Mouse (Mus musculus): ENCODE data around the gene Col5a3. TPM values are rescaled to one million over a fixed set of nuclear protein-coding genes. Genes with fewer than 3 reads are reported as not detected.

Col5a3 gene
- total RNA-seq, 2 experiments from 2014 or later, result 0.26 TPM; not detected in 1

- no peak for ATAC-seq (replicated peaks; ENCODE audit: low FRiP score, poor library complexity, severe bottlenecking)
These were observed 88.6 kb downstream of the Col5a3 start for GRCm38 (mm10) chr9:20726134-20726858.

DNA sequence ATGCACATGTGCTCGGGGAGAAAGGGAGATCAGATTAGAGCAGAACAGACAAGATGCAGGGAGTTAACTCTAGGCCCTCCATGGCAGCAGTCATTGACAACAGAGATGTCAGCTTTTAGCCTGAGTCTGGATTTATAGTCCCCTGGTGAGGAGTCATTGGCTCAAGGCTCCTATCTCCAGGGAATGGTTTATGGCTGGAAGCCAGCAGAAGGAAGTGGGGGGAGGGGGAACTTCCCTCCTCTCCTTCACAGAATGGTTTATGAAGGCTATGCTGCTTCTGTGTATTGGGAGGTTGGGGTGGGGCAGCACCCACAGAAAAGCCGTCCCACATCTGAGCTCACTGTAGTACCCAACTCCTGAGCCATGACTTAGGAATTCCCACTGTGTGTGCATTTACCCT, 93.3 kb downstream of the Col5a3 start:
- no peak for ATAC-seq (replicated peaks; ENCODE audit: low FRiP score, poor library complexity, severe bottlenecking)

Other genes with a start within 250 kb of the Col5a3 start
- 1.7 and 4.2 TPM in 2 replicates for gene Zfp846, start 233.8 kb downstream of the Col5a3 start, total RNA-seq (2015; ENCODE audit: low replicate concordance)
- 0.09 and 0.70 TPM in 2 replicates for gene Zfp846, start 233.8 kb downstream of the Col5a3 start, total RNA-seq (2017; ENCODE audit: low replicate concordance)
- 139 and 174 TPM in 2 replicates for gene Ubl5, start 172.2 kb downstream of the Col5a3 start, total RNA-seq (2015; ENCODE audit: low replicate concordance)
- gene Ubl5, start 172.2 kb downstream of the Col5a3 start, total RNA-seq (2017; ENCODE audit: low replicate concordance), result 32.8 and 53.8 TPM in 2 replicates
- gene Fbxl12, start 170.3 kb downstream of the Col5a3 start, total RNA-seq (2015; ENCODE audit: low replicate concordance), result 7.5 and 18.8 TPM in 2 replicates
- gene Fbxl12, start 170.3 kb downstream of the Col5a3 start, total RNA-seq (2017; ENCODE audit: low replicate concordance), result 2.3 and 3.2 TPM in 2 replicates
- gene Pin1, start 163.0 kb downstream of the Col5a3 start, total RNA-seq (2015; ENCODE audit: low replicate concordance), result 4.2 and 4.6 TPM in 2 replicates
- gene Pin1, start 163.0 kb downstream of the Col5a3 start, total RNA-seq (2017; ENCODE audit: low replicate concordance), result 2.1 and 3.8 TPM in 2 replicates
- not detected in 2 replicates for gene Olfm2, start 68.7 kb downstream of the Col5a3 start, total RNA-seq (2015; ENCODE audit: low replicate concordance)
- gene Olfm2, start 68.7 kb downstream of the Col5a3 start, total RNA-seq (2017; ENCODE audit: low replicate concordance), result not detected in 2 replicates
- gene Rdh8, start 3.4 kb upstream of the Col5a3 start, total RNA-seq (2015; ENCODE audit: low replicate concordance), result not detected in 2 replicates
- not detected in 2 replicates for gene Rdh8, start 3.4 kb upstream of the Col5a3 start, total RNA-seq (2017; ENCODE audit: low replicate concordance)
- gene A230050P20Rik, start 53.6 kb upstream of the Col5a3 start, total RNA-seq (2015; ENCODE audit: low replicate concordance), result 1.3 and 1.5 TPM in 2 replicates
- 1.4 and 4.9 TPM in 2 replicates for gene A230050P20Rik, start 53.6 kb upstream of the Col5a3 start, total RNA-seq (2017; ENCODE audit: low replicate concordance)
- not detected in 2 replicates for gene Angptl6, start 64.7 kb upstream of the Col5a3 start, total RNA-seq (2015; ENCODE audit: low replicate concordance)
- not detected in 2 replicates for gene Angptl6, start 64.7 kb upstream of the Col5a3 start, total RNA-seq (2017; ENCODE audit: low replicate concordance)
- gene Ppan, start 73.1 kb upstream of the Col5a3 start, total RNA-seq (2015; ENCODE audit: low replicate concordance), result 2.3 and 9.8 TPM in 2 replicates
- gene Ppan, start 73.1 kb upstream of the Col5a3 start, total RNA-seq (2017; ENCODE audit: low replicate concordance), result 13.0 and 15.4 TPM in 2 replicates
- 26.3 and 41.0 TPM in 2 replicates for gene Eif3g, start 83.6 kb upstream of the Col5a3 start, total RNA-seq (2015; ENCODE audit: low replicate concordance)
- 23.2 and 23.7 TPM in 2 replicates for gene Eif3g, start 83.6 kb upstream of the Col5a3 start, total RNA-seq (2017; ENCODE audit: low replicate concordance)
- gene Dnmt1, start 144.8 kb upstream of the Col5a3 start, total RNA-seq (2015; ENCODE audit: low replicate concordance), result 28.1 and 47.9 TPM in 2 replicates
- gene Dnmt1, start 144.8 kb upstream of the Col5a3 start, total RNA-seq (2017; ENCODE audit: low replicate concordance), result 69.1 and 92.4 TPM in 2 replicates
- gene S1pr2, start 161.7 kb upstream of the Col5a3 start, total RNA-seq (2015; ENCODE audit: low replicate concordance), result 0.84 and 1.5 TPM in 2 replicates
- 0.17 and 0.56 TPM in 2 replicates for gene S1pr2, start 161.7 kb upstream of the Col5a3 start, total RNA-seq (2017; ENCODE audit: low replicate concordance)
- gene Mrpl4, start 187.7 kb upstream of the Col5a3 start, total RNA-seq (2015; ENCODE audit: low replicate concordance), result 7.9 and 19.0 TPM in 2 replicates
- 6.8 and 11.4 TPM in 2 replicates for gene Mrpl4, start 187.7 kb upstream of the Col5a3 start, total RNA-seq (2017; ENCODE audit: low replicate concordance)
- gene Icam1, start 200.9 kb upstream of the Col5a3 start, total RNA-seq (2015; ENCODE audit: low replicate concordance), result 0.84 and 1.2 TPM in 2 replicates
- 2.2 and 2.3 TPM in 2 replicates for gene Icam1, start 200.9 kb upstream of the Col5a3 start, total RNA-seq (2017; ENCODE audit: low replicate concordance)
- gene Icam4, start 214.3 kb upstream of the Col5a3 start, total RNA-seq (2015; ENCODE audit: low replicate concordance), result 39.2 and 40.8 TPM in 2 replicates
- gene Icam4, start 214.3 kb upstream of the Col5a3 start, total RNA-seq (2017; ENCODE audit: low replicate concordance), result 20.6 and 35.8 TPM in 2 replicates
- 0.58 TPM in 1 of 2 replicates, not detected in the other for gene Icam5, start 217.0 kb upstream of the Col5a3 start, total RNA-seq (2015; ENCODE audit: low replicate concordance)
- 4.7 and 5.4 TPM in 2 replicates for gene Icam5, start 217.0 kb upstream of the Col5a3 start, total RNA-seq (2017; ENCODE audit: low replicate concordance)

Measured in erythroblast, adult 5-6 weeks (primary cell).